8 mouse cellular contexts compared by ENCODE assay signal in genomic region chr12:4817361-4818101, GRCm38 (mm10). TPM values are rescaled to one million over a fixed set of nuclear protein-coding genes. Genes with fewer than 3 reads are reported as not detected.
DNase-seq lines count a peak whose midpoint lies in the region; ATAC-seq lines count a peak whose summit lies in the region.

Gene Sf3b6 (plus strand): TSS chr12:4817544.

- H3K4me3 ChIP-seq in hindbrain, embryonic 12.5 days: peak within 1 kb of the TSS; percentile 74

- H3K4me2 ChIP-seq in hindbrain, embryonic 12.5 days (replicated peaks): peak within 1 kb of the TSS; percentile 83

- H3K27me3 ChIP-seq in hindbrain, embryonic 12.5 days: no peaks in the 10 kb centered on the region

- H3K9ac ChIP-seq in hindbrain, embryonic 12.5 days: peak within 1 kb of the TSS; percentile 78

- H3K4me1 ChIP-seq in hindbrain, embryonic 12.5 days: peaks cover 15% of the 10 kb centered on the region

- ATAC-seq in hindbrain, embryonic 12.5 days (ENCODE audit: low FRiP score): peak; percentile 99

- H3K36me3 ChIP-seq in hindbrain, embryonic 12.5 days: peaks cover 17% of the 10 kb centered on the region

- peak; percentile 99 for DNase-seq in NIH3T3 (ENCODE audit: low read depth)
- peak; percentile 100 for DNase-seq in cerebellum, postnatal 10 days
- peak; percentile 96 to 97 for DNase-seq in frontal cortex, postnatal 10 days (ENCODE audit: low spot score in 2 of 2)
- DNase-seq in layer of hippocampus, postnatal 14 days (ENCODE audit: low spot score in 2 of 2): peak; percentile 95 to 98
- DNase-seq in lung, postnatal 14 days: peak; percentile 99
- peak; percentile 96 for DNase-seq in retina, adult 2 months (ENCODE audit: low read depth, low spot score)
- DNase-seq in thymus, postnatal 36 days: peak; percentile 99

- peak within 1 kb of the TSS; percentile 88 for H3K27ac ChIP-seq in hindbrain, embryonic 12.5 days

- H3K9me3 ChIP-seq in hindbrain, embryonic 12.5 days (replicated peaks): no peaks in the 10 kb centered on the region

- WGBS in hindbrain, embryonic 12.5 days: under 1% methylated on average over 49 of the region's 49 CpGs

RNA-seq across cellular contexts. Expression of gene Sf3b6, which starts in this region (rescaled TPM):
- 303 and 327 TPM in 2 replicates for polyA plus RNA-seq in hindbrain, embryonic 12.5 days (2016; fragmentation: Nextera tagmentation; extraction: Ambion mirVana)
- total RNA-seq in layer of hippocampus, postnatal 14 days (2021): 10 to 100 TPM; 79.2 to 84.6 TPM

Comparison
In these comparisons a context has a peak if more than half of its experiments do, and no peak if none do; other contexts are left out.
1. Peak in every context shown above with its lines: DNase-seq, ATAC-seq, H3K4me3 ChIP-seq and H3K27ac ChIP-seq.